Mouse (Mus musculus) left cerebral cortex, postnatal 14 days (tissue): ENCODE data around the gene Npat. TPM values are rescaled to one million over a fixed set of nuclear protein-coding genes. Genes with fewer than 3 reads are reported as not detected.

Experiments
- DNase-seq, 2 experiments: peaks; one replicate each; pipeline ENCODE4 v3.0.0; 2021 to 2022; ENCODE audit warnings: low spot score in 2 of 2, mixed read lengths in 1 of 2
- intact Hi-C: fragments of 180-260 bp; cut with DNase I; formaldehyde crosslinking; loops from one replicate; pipeline ENCODE4 v1.15.1; 2025
- total RNA-seq, 2 experiments: library from RNA; stranded (reverse); gene quantifications; 2 replicates each; pipeline ENCODE4 v1.2.3; 2021

The Npat gene
- total RNA-seq, 2 experiments from 2014 or later: 14.0 to 15.0 TPM

GRCm38 (mm10) chr9:53607816-53608215 lies 71.0 kb downstream of the Npat start:
- no peak for DNase-seq
- intact Hi-C loops: no loop called here

- intact Hi-C loops: no loop called here
- DNase-seq: no peak
Observed at GRCm38 (mm10) chr9:53609306-53609967, 72.6 kb downstream of the Npat start.

GRCm38 (mm10) chr9:53609968-53610781 lies 73.3 kb downstream of the Npat start, which contains the start of gene Acat1:
Gene Acat1, minus strand, starts transcription at chr9:53610382.
- intact Hi-C loops: no loop called here
- peak; percentile 94 for DNase-seq

- no peak for DNase-seq
- intact Hi-C loops: no loop called here
Observed at GRCm38 (mm10) chr9:53614286-53614685, 77.4 kb downstream of the Npat start.

- intact Hi-C loops: no loop called here
- no peak for DNase-seq
Observed at GRCm38 (mm10) chr9:53615246-53615645, 78.4 kb downstream of the Npat start.

Other genes starting within 250 kb of the Npat start
- 10 to 100 TPM; 12.8 to 19.1 TPM for gene Exph5, start 235.4 kb upstream of the Npat start, total RNA-seq
- 1 to 10 TPM; 8.3 to 8.9 TPM for gene Kdelc2, start 153.0 kb upstream of the Npat start, total RNA-seq
- gene 4930550C14Rik, start 134.7 kb upstream of the Npat start, total RNA-seq: under 1 TPM; 0.33 to 0.44 TPM
- 10 to 100 TPM; 16.3 to 19.6 TPM for gene Atm, start 307 bp upstream of the Npat start, total RNA-seq
- 10 to 100 TPM; 81.6 to 87.3 TPM for gene Acat1, start 73.3 kb downstream of the Npat start, total RNA-seq
- 10 to 100 TPM; 51.0 to 54.4 TPM for gene Cul5, start 133.0 kb downstream of the Npat start, total RNA-seq
- 1 to 10 TPM; 1.4 TPM for gene Rab39, start 169.2 kb downstream of the Npat start, total RNA-seq
- gene Slc35f2, start 234.5 kb downstream of the Npat start, total RNA-seq: 1 to 10 TPM; 4.5 to 5.2 TPM